Mouse (Mus musculus) T-helper 17 cell (primary cell): ENCODE results near the gene Olfr464.
"Not testable (repeated sequence)": the region's sequence is repeated elsewhere in the genome, so short reads cannot be mapped to it uniquely, and the experiment has no call there.

Experiments used
- in situ Hi-C, 2 experiments: fragments of 300-600 bp; cut with MboI, MseI; formaldehyde crosslinking; loops; 1 replicate in 1 of 2; 2 replicates in 1 of 2; pipeline ENCODE4 v1.15.1; 2025; ENCODE audit warnings: high pct_unique_total_duplicates in 2 of 2

Olfr464 gene

DNA sequence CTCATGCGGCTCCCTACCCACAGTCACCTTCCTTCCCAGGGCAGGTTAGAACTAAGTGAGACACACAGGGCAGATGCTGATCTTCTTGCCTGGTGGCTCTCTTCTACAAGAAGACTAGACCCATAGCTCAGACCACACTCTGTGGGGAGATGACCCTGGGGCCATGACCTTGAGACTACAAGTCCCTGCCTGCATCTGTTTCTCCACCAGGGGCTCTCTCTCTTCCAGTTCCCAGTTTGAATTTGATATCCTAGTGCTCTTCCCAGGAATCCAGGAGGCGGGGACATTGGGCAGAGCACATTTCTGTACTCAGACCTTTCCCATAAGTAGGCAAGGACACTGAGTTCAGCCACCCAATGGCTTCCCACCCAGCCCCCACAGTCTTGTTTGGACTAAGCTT, 50.7 kb downstream of the Olfr464 start:
- in situ Hi-C loops = no loop called here

GRCm38 (mm10) chr11:87866891-87867290, 53.9 kb downstream of the Olfr464 start:
- in situ Hi-C loops = not testable (repeated sequence)
